Mouse (Mus musculus) liver, embryonic 13.5 days (tissue): ENCODE measurements around the gene Cdc42bpa. TPM values are rescaled to one million over a fixed set of nuclear protein-coding genes. Genes with fewer than 3 reads are reported as not detected.

ENCODE experiments used
- ATAC-seq: fragments of 200-750 bp; cut with Nextera tagmentation; 2 replicates; pipeline ENCODE4 v1.8.0; 2017; ENCODE audit warnings: low read depth, mild to moderate bottlenecking, moderate number of reproducible peaks, moderate library complexity
- DNase-seq: peaks from one replicate; pipeline ENCODE4 v3.0.0; 2022
- H3K27ac ChIP-seq: fragments of 300-500 bp; sonication (generic); 2 replicates; pipeline ENCODE4 v1.5.1; 2015; ENCODE audit warnings: moderate library complexity, mild to moderate bottlenecking, inconsistent platforms
- H3K27me3 ChIP-seq: fragments of 300-500 bp; sonication (generic); 2 replicates; pipeline ENCODE4 v1.6.1; 2015; ENCODE audit warnings: mild to moderate bottlenecking, inconsistent platforms
- H3K36me3 ChIP-seq: fragments of 300-500 bp; sonication (generic); 2 replicates; pipeline ENCODE4 v1.6.1; 2015; ENCODE audit warnings: mild to moderate bottlenecking, inconsistent platforms
- H3K4me1 ChIP-seq: fragments of 300-500 bp; sonication (generic); replicated peaks from 2 replicates; pipeline ENCODE4 v1.6.1; 2015; ENCODE audit warnings: inconsistent platforms
- H3K4me2 ChIP-seq: fragments of 300-500 bp; sonication (generic); 2 replicates; pipeline ENCODE4 v1.6.1; 2015; ENCODE audit warnings: inconsistent platforms, mild to moderate bottlenecking, moderate library complexity
- H3K4me3 ChIP-seq: fragments of 300-500 bp; sonication (generic); replicated peaks from 2 replicates; pipeline ENCODE4 v1.5.1; 2015; ENCODE audit warnings: mild to moderate bottlenecking, inconsistent platforms
- H3K9ac ChIP-seq: fragments of 300-500 bp; sonication (generic); 2 replicates; pipeline ENCODE4 v1.6.1; 2015; ENCODE audit warnings: mild to moderate bottlenecking, inconsistent platforms
- H3K9me3 ChIP-seq: fragments of 300-500 bp; sonication (generic); replicated peaks from 2 replicates; pipeline ENCODE4 v1.6.1; 2016; ENCODE audit warnings: inconsistent platforms
- WGBS: fragments of 180-500 bp; shearing (Covaris S2); methylation state at CpG from one replicate; pipeline ENCODE4 v1.1.7; 2015; ENCODE audit not compliant: insufficient replicate concordance; 5-methylcytosine and 5-hydroxymethylcytosine counted together
- polyA plus RNA-seq: library from polyadenylated mRNA; unstranded; fragments of >200 nt; fragmentation: Nextera tagmentation; extraction: Ambion mirVana; gene quantifications from 2 replicates; pipeline ENCODE4 v1.2.1, GENCODE M21; 2015

Gene Cdc42bpa
- polyA plus RNA-seq, 1 experiment from 2014 or later = 11.1 TPM

GRCm38 (mm10) chr1:180194781-180195471 lies 234.7 kb downstream of the Cdc42bpa start:
- Histone ChIP-seq H3K4me2 (peak overlapping the region; percentile 96), H3K36me3 (no peaks in the 10 kb centered on the region), H3K27me3 (no peaks in the 10 kb centered on the region), H3K27ac (peak overlapping the region; percentile 54), H3K9ac (peak overlapping the region; percentile 74), H3K4me3 (peak overlapping the region; percentile 72), H3K4me1 (peaks cover 34% of the 10 kb centered on the region), H3K9me3 (no peaks in the 10 kb centered on the region)
- WGBS = 13% methylated on average over 9 of the region's 9 CpGs
- DNase-seq (peak; percentile 34), ATAC-seq (peak; percentile 5; the same call in 1 of the 2 replicates)

GRCm38 (mm10) chr1:180195703-180196381 lies 235.6 kb downstream of the Cdc42bpa start:
- peak overlapping the region; percentile 96 for H3K4me2 ChIP-seq
- ATAC-seq (peak; percentile 100), DNase-seq (peak; percentile 98)
- H3K36me3 ChIP-seq = no peaks in the 10 kb centered on the region
- no peaks in the 10 kb centered on the region for H3K27me3 ChIP-seq
- peak overlapping the region; percentile 54 for H3K27ac ChIP-seq
- WGBS = under 1% methylated on average over 57 of the region's 57 CpGs
- H3K4me1 ChIP-seq = peaks cover 34% of the 10 kb centered on the region
- H3K9me3 ChIP-seq = no peaks in the 10 kb centered on the region
- peak overlapping the region; percentile 72 for H3K4me3 ChIP-seq
- peak overlapping the region; percentile 74 for H3K9ac ChIP-seq

- WGBS = 84% methylated on average over 9 of the region's 9 CpGs
- Histone ChIP-seq H3K9ac (peak overlapping the region; percentile 62), H3K27ac (peak overlapping the region; percentile 36; the same call in 1 of the 2 replicates), H3K9me3 (no peaks in the 10 kb centered on the region), H3K4me2 (peak overlapping the region; percentile 96), H3K4me1 (peaks cover 34% of the 10 kb centered on the region), H3K36me3 (no peaks in the 10 kb centered on the region), H3K27me3 (no peaks in the 10 kb centered on the region), H3K4me3 (peak overlapping the region; percentile 72)
- no peak for DNase-seq
- ATAC-seq = no peak
These were observed 236.2 kb downstream of the Cdc42bpa start for GRCm38 (mm10) chr1:180196508-180196907.

GRCm38 (mm10) chr1:180197956-180198355 lies 237.7 kb downstream of the Cdc42bpa start:
- H3K4me1 ChIP-seq = peaks cover 25% of the 10 kb centered on the region
- no peak overlapping the region for H3K4me3 ChIP-seq
- no peak overlapping the region for H3K9ac ChIP-seq
- H3K27me3 ChIP-seq = no peaks in the 10 kb centered on the region
- ATAC-seq = no peak
- DNase-seq = no peak
- no peaks in the 10 kb centered on the region for H3K9me3 ChIP-seq
- no peaks in the 10 kb centered on the region for H3K36me3 ChIP-seq
- no peak overlapping the region for H3K27ac ChIP-seq
- 58% methylated on average over 3 of the region's 3 CpGs for WGBS
- H3K4me2 ChIP-seq = no peak overlapping the region

- DNase-seq (no peak), ATAC-seq (no peak)
- Histone ChIP-seq H3K9me3 (no peaks in the 10 kb centered on the region), H3K36me3 (no peaks in the 10 kb centered on the region), H3K27ac (no peak within 1 kb of the TSS), H3K4me1 (peaks cover 21% of the 10 kb centered on the region), H3K4me3 (no peak within 1 kb of the TSS), H3K4me2 (no peak within 1 kb of the TSS), H3K9ac (no peak within 1 kb of the TSS), H3K27me3 (no peaks in the 10 kb centered on the region)
- WGBS = 33% methylated on average over 4 of the region's 4 CpGs
These were observed 238.9 kb downstream of the Cdc42bpa start, which contains the start of gene Coq8a for GRCm38 (mm10) chr1:180198959-180199714. Gene Coq8a (minus strand): TSS chr1:180199602.

- no peak overlapping the region for H3K4me2 ChIP-seq
- no peak overlapping the region for H3K27ac ChIP-seq
- H3K4me1 ChIP-seq = peaks cover 15% of the 10 kb centered on the region
- no peaks in the 10 kb centered on the region for H3K27me3 ChIP-seq
- peaks cover 4% of the 10 kb centered on the region; the same call in 1 of the 2 replicates for H3K9me3 ChIP-seq
- no peak overlapping the region for H3K9ac ChIP-seq
- H3K36me3 ChIP-seq = no peaks in the 10 kb centered on the region
- H3K4me3 ChIP-seq = no peak overlapping the region
- no peak for DNase-seq
- ATAC-seq = no peak
- 48% methylated on average over 4 of the region's 4 CpGs for WGBS
These were observed 239.4 kb downstream of the Cdc42bpa start for GRCm38 (mm10) chr1:180199715-180200050.

- H3K4me1 ChIP-seq = peaks cover 6% of the 10 kb centered on the region
- no peak overlapping the region for H3K4me3 ChIP-seq
- H3K27ac ChIP-seq = no peak overlapping the region
- ATAC-seq (no peak), DNase-seq (no peak)
- H3K4me2 ChIP-seq = no peak overlapping the region
- H3K9ac ChIP-seq = no peak overlapping the region
- WGBS = 71% methylated on average over 5 of the region's 5 CpGs
- H3K27me3 ChIP-seq = no peaks in the 10 kb centered on the region
- peaks cover 4% of the 10 kb centered on the region; the same call in 1 of the 2 replicates for H3K9me3 ChIP-seq
- H3K36me3 ChIP-seq = no peaks in the 10 kb centered on the region
These were observed 240.4 kb downstream of the Cdc42bpa start for GRCm38 (mm10) chr1:180200722-180201121.

GRCm38 (mm10) chr1:180208370-180208769 lies 248.1 kb downstream of the Cdc42bpa start:
- no peak overlapping the region for H3K9ac ChIP-seq
- H3K27me3 ChIP-seq = no peaks in the 10 kb centered on the region
- ATAC-seq (no peak), DNase-seq (no peak)
- peaks cover 8% of the 10 kb centered on the region; the same call in 1 of the 2 replicates for H3K4me1 ChIP-seq
- 62% methylated on average over 3 of the region's 3 CpGs for WGBS
- H3K9me3 ChIP-seq = peaks cover 4% of the 10 kb centered on the region; the same call in 1 of the 2 replicates
- H3K27ac ChIP-seq = no peak overlapping the region
- no peaks in the 10 kb centered on the region for H3K36me3 ChIP-seq
- no peak overlapping the region for H3K4me3 ChIP-seq
- H3K4me2 ChIP-seq = no peak overlapping the region

- 48% methylated on average over 4 of the region's 4 CpGs for WGBS
- ATAC-seq = no peak
These were observed 249.8 kb downstream of the Cdc42bpa start for GRCm38 (mm10) chr1:180210031-180210432.

GRCm38 (mm10) chr1:180210781-180211271 lies 250.6 kb downstream of the Cdc42bpa start:
- no peaks in the 10 kb centered on the region for H3K27me3 ChIP-seq
- 63% methylated on average over 9 of the region's 9 CpGs for WGBS
- DNase-seq (no peak), ATAC-seq (no peak)
- no peaks in the 10 kb centered on the region for H3K36me3 ChIP-seq
- no peak overlapping the region for H3K4me2 ChIP-seq
- no peaks in the 10 kb centered on the region for H3K9me3 ChIP-seq
- H3K27ac ChIP-seq = no peak overlapping the region
- H3K4me1 ChIP-seq = peaks cover 8% of the 10 kb centered on the region; the same call in 1 of the 2 replicates
- H3K9ac ChIP-seq = no peak overlapping the region
- H3K4me3 ChIP-seq = no peak overlapping the region

More at GRCm38 (mm10) chr1:180210031-180210432, 249.8 kb downstream of the Cdc42bpa start:
- Histone ChIP-seq H3K4me1 (peaks cover 8% of the 10 kb centered on the region; the same call in 1 of the 2 replicates), H3K9ac (no peak overlapping the region), H3K27me3 (no peaks in the 10 kb centered on the region), H3K27ac (no peak overlapping the region), H3K4me3 (no peak overlapping the region), H3K4me2 (no peak overlapping the region), H3K9me3 (no peaks in the 10 kb centered on the region), H3K36me3 (no peaks in the 10 kb centered on the region)
- no peak for DNase-seq

- H3K4me3 ChIP-seq = no peak overlapping the region
- no peak overlapping the region for H3K4me2 ChIP-seq
- no peaks in the 10 kb centered on the region for H3K9me3 ChIP-seq
- 51% methylated on average over 5 of the region's 5 CpGs for WGBS
- H3K9ac ChIP-seq = no peak overlapping the region
- H3K27ac ChIP-seq = no peak overlapping the region
- no peak for ATAC-seq
- no peak for DNase-seq
- H3K4me1 ChIP-seq = peaks cover 13% of the 10 kb centered on the region
- no peaks in the 10 kb centered on the region for H3K27me3 ChIP-seq
- no peaks in the 10 kb centered on the region for H3K36me3 ChIP-seq
These were observed 252.6 kb downstream of the Cdc42bpa start for GRCm38 (mm10) chr1:180212911-180213310.
